Mouse (Mus musculus) kidney, postnatal 10 days (tissue): ENCODE results near the gene Cbr3.

ENCODE experiments used
- DNase-seq: peaks from one replicate; pipeline ENCODE4 v3.0.0; 2021; ENCODE audit warnings: mixed read lengths

The Cbr3 gene

DNA sequence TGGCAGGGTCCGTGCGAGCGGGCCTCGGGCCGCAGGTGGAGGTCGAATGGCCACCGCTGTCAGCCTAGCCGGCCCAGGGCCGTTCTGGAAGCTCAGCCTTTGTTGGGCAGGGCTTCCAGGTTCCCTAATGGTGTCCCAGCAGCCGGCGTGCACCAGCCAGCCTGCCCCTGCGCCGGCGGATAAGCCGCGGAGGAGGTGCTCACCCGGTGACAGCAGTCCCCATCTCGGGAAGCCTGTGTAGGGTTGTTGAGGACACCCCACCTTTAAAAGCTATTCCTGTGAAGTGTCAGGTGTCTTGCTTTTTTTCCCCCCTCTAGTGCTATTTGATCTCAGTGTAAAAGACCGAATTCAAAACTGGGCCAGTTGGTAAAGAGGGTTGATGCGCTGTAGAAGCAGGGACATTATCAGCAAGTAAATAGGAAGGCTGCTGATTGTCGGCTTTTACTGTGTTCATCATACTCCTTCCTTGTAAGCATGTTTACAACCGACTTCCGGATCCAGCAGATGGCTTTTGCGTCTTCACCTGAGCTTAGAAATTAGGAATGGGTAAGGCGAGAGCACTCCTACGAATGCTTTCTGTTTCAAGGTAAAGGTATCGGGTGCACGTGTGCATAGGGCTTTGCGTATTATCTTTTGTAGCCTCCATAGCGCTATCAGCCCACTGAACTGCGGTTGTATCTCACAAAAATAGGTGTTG, 29.3 kb downstream of the Cbr3 start:
- DNase-seq, result no peak

DNA sequence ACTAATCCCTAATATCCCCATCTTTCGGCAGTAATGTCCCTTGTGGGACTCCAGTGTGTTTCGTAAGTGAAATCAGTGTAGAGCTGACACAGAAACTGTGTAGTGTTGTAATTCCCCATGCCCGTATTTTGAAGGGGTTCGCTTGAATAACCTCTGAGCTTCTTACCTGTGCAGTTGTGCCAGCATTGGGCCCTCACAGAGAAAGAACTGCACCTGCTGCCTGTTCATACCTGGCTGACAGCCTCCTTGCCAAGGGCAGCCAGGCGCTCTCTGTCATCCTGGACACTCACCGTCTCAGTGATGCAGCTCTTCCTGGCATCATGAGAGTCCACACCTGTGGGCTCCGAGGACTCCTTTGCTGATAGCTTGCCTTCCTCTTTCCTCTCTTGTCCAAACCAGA, 30.0 kb downstream of the Cbr3 start:
- no peak for DNase-seq

DNA sequence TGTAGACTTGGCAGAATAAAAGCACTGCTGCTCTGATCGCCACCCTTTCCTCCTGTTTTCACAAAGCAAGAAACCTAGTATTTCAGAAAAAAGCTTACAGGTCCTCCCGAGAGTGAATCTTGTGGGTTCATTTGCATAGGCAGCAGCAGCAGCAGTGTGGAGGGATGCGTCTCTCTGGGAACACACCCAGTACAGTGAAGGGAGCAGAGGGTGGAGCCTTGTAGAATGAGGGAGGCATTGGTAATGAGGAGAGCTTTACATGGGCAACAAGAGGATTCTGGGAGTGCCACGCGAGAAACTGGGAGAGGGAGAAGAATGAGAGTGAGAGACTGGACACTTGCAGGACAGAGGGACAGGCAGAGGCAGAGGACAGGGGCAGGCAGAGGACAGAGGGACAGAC, 31.4 kb downstream of the Cbr3 start:
- DNase-seq, result no peak

DNA sequence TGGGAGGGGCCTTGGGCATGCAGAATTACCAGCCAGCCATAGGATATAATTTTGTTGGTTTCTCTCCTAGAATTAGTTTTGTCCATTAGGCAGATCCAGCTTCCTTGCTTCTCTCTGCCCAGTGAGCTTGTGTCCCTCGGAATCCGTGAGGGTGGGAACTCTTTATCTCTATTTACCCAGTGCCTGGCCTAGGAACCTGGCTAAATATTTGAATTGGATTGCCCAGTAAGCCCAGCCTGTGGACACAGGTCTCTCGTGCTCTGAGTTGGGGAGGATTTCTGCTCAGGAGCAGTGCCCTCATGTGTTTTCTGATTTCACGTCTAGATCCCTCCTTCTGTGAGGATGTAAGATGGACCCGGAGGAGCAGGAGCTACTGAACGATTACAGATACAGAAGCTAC, 32.8 kb downstream of the Cbr3 start:
- DNase-seq, result no peak

DNA sequence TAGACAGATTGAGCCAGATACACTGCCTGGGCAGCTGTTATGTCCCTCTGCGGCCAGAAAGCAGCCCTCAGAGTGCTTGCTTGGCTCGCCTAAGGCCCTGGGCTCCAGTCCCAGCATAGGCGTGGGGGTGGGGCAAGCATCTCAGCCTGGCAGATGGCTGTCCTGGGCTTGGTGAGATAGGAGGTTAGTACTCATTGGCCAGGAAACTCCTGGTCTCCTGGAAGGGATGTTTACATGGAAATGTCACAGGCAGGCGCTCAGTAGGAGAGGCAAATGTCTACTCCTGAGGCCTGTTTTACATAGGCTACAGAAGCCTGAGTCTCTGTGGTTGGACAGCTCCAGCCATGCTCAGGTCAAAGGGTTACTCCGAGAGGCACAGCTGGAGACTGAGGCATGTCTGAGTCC, 34.3 kb downstream of the Cbr3 start:
- peak; percentile 62 for DNase-seq

DNA sequence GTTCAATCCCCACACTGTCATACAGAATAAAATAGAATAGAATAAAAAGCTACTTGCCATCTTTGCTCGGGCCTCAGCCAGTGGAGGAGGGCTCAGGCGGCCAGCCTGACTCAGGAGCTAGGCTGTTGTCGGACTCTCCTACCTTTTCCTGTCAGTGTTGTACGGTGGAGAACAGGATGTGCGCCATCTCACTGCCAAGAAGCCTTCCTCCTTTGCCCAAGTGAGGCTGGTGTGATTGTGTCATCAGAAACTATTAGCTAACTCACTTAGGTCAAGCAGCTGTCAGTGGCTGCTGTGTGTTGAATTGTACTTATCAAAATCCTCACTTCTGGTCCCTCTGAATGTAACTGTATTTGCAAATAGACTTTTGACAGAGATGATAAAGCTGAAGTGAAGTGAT, 38.8 kb downstream of the Cbr3 start:
- DNase-seq, result no peak

DNA sequence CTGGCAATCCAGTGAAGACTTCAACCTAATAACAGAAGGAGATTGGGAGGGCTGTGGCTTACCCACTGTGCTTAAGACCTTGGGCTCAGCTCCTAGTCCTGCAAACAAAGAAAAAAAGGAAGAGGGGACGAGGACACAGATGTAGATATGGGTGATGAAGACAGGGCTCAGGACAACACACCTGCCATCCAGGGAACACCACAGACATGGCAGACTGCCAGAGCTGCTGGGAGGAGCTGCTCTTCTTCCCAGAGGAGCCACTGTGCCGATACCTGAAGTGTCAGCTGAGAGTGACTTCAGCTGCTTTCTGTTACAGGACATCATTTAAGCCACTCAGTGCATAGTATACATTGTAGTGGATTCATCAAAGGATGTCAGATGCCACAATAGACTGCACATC, 39.5 kb downstream of the Cbr3 start:
- DNase-seq, result no peak

DNA sequence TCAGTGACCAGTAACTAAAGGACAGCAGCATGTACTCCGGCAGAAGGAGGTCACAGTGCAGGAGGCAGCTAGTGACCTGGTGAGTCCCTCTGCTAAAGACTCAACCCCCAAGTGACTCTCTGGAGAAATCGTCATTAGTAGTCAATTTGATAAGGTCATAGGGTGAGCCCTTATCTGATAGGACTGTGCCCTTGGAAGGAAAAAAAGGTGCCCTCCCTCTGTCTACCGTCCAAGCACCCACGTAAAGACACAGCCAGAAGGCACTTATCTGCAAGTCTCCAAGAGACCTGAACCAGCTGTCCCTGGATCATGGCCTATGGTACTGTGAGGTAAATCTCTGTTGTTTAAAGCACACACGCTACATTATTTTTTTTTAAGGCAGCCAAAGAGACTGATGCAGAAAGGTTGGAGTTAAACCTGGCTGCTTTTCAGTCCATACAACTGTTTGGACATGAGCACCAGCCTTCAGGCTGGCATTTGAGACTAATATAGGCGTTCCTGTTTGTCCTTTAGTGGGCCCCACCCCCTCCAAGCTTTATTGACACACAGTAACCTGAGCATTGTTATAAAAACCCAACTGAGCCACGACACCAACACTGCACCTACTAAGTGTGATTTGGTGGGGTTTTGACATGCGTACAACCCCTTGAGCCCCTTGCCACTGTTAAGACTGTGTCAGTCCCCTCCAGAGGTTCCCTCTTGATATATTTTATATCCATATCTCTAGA, 42.6 kb downstream of the Cbr3 start:
- DNase-seq, result no peak

DNA sequence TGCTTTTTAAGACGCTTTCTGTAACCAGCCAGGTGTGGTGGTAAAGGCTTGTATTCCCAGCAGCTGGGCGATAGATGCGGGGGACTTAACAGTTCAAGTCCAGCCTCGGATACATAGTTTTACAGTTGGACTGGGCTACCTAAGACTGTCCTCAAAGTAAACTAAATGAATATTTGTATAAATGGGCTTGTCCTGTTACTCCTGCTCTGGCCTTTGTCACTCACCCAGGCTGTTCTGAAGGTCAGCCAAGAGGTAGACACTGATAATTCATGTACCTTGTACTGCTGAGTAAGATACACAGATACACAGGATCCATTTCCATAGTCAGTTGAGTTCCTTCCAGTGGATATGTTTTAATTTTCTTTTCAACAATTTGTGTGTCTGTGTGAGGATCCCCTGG, 43.2 kb downstream of the Cbr3 start:
- no peak for DNase-seq

DNA sequence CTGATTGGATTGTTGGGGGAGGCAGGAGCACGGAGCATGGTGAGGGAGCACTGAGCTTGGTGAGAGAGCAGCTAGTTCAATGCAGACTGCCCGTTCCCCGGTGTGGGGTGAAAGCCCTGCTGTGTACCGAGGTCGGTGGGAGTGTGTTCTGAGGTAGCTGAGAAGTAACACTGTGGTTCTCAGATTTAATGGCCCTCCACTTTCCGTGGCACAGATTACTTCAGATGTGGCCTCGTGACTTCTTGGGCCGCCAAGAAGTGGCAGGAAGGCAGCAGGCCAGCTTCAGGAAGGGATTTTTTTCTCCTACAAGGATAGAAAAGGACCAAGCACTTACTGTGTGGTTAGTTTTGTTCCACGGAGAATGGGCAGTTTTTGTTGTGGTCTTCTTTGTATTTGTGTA, 45.7 kb downstream of the Cbr3 start:
- no peak for DNase-seq

DNA sequence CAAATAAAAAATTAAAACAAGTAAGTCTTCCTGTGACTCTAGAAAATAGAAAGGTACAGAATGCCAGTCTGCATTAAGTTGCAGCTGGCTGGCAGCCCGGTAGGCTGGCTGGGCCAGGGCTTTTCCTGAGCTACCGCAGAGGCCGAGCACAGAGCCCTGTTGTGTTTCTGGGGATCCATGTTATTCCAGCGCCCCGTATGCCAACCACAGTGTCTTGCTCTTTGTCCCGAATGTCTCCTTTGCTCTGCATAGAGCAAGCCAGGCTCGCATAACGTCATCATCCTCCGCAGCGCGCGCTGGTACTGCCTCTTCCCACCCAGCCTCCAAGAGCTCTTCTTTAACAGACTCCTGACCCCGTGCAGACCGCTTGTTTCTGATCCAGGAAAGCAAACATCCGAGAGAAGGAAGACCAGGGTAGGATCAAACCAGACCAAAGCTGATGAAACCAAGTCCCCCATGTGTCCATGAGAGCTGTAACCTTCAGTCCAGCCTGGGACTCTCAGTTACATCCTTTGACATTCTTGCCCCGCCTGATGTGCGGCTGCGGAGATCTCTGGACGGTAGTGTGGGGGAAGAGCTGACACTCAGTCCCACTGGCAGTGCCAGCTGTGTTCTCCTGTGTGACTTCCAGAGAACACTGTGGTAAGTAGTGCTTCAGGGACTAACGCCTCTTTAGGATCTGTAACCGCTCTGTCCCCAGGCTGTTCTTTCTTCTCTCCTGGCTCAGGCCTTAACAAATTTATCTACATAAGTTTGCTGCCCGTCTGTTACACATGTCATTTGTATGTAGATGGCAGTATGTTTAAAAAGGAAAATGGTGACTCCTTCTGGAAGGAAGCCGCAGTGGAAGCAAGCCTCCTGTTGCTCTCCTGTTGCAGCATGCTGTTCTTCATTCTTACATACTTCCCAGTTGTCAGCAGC, 47.0 kb downstream of the Cbr3 start:
- no peak for DNase-seq

DNA sequence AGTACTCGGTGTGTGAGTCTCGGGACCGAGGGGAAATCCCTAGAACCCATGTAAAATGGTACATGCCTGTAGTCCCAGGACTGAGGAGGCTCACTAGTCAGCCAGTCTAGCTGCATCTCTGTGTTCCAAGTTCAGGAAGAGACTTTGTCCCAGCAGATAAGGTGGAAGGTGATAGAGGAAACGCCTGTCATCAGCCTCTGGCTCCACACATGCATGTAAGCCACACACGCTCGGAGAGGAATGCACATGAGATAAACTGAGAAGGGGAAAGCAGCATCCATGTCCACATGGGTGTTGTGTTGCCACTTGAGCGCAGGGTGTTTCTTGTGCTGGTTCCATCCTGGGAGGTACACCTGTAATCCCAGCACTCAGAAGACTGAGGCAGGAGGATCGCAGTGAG, 48.3 kb downstream of the Cbr3 start:
- DNase-seq, result no peak

DNA sequence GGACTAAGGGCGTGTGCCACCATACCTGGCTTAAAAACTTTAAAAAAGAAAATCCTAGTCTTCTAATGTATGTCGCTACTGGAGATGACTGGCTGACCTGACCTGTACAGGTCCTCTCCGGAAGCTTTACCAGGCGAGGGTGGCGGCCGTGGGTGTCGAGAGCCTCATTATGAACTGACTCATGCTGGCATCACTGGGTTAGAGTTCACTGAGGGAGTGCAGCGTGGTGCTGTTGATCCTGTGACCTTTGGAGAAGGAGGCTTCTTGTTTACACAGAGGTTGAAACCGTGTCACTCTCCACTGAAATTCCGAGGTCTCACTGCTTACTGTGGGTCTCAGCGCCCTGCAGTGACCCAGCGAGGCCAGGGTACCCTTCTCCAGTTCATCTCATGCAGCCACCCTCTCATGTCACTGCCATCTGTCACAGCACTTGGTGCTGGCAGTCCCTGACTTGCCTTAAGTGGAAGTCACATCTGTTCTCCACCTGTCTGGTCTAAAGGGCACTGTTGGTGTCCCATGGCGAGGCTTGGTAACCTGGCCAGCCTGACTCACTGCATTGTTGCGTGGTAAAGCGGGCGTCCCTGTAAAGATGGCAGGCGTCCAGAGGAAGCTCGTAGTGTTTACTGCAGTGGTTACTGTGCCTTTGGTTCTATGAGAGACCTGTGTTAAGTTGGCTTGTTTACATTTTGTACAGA, 50.0 kb downstream of the Cbr3 start:
- no peak for DNase-seq

DNA sequence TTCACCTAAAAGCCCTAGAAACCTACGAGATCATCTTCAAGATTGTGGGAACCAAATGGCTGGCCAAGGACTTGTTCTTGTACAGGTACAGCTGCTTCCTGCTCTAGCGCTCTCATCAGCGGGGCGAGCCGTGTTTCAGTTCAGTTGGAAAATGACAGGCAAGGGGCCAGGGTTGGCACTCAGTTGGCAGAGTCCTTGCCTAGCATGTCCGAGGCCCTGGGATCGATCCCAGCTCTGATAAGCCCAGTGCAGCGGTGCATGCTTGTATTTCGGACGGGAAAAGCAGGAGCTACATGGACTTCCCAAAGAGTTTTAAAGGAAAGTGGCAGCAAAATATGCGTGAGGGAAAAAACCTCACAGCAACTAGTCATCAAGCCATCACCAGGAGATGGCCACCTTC, 56.2 kb downstream of the Cbr3 start:
- no peak for DNase-seq
